Mouse (Mus musculus): ENCODE measurements around the gene Spata31d1a.
"Not testable (repeated sequence)": the region's sequence is repeated elsewhere in the genome, so short reads cannot be mapped to it uniquely, and the experiment has no call there.

The Spata31d1a gene

GRCm38 (mm10) chr13:59700137-59700536 lies 10.0 kb downstream of the Spata31d1a start:
- not testable (repeated sequence) for DNase-seq (ENCODE audit: low spot score)

- DNase-seq (ENCODE audit: low spot score), result no peak
Observed at GRCm38 (mm10) chr13:59699131-59699530, 11.0 kb downstream of the Spata31d1a start.

- DNase-seq (ENCODE audit: low spot score), result no peak
Observed at GRCm38 (mm10) chr13:59695781-59696180, 14.3 kb downstream of the Spata31d1a start.

- no peak for DNase-seq (ENCODE audit: low spot score)
Observed at GRCm38 (mm10) chr13:59694008-59694407, 16.1 kb downstream of the Spata31d1a start, which contains the start of gene 4921517D22Rik. 4921517D22Rik (minus strand) TSS chr13:59694108.

- no peak for DNase-seq (ENCODE audit: low spot score)
Observed at GRCm38 (mm10) chr13:59691478-59691877, 18.7 kb downstream of the Spata31d1a start.

GRCm38 (mm10) chr13:59690576-59690975 lies 19.6 kb downstream of the Spata31d1a start:
- DNase-seq (ENCODE audit: low spot score), result no peak

GRCm38 (mm10) chr13:59689843-59690242 lies 20.3 kb downstream of the Spata31d1a start:
- DNase-seq (ENCODE audit: low spot score), result no peak

GRCm38 (mm10) chr13:59689313-59689712 lies 20.8 kb downstream of the Spata31d1a start:
- no peak for DNase-seq (ENCODE audit: low spot score)

GRCm38 (mm10) chr13:59688338-59688770 lies 21.8 kb downstream of the Spata31d1a start:
- DNase-seq (ENCODE audit: low spot score), result peak; percentile 24

- no peak for DNase-seq (ENCODE audit: low spot score)
Observed at GRCm38 (mm10) chr13:59685236-59685635, 24.9 kb downstream of the Spata31d1a start.

GRCm38 (mm10) chr13:59682629-59683028 lies 27.5 kb downstream of the Spata31d1a start:
- no peak for DNase-seq (ENCODE audit: low spot score)

- DNase-seq (ENCODE audit: low spot score), result no peak
Observed at GRCm38 (mm10) chr13:59679908-59680307, 30.2 kb downstream of the Spata31d1a start.

GRCm38 (mm10) chr13:59679306-59679705 lies 30.8 kb downstream of the Spata31d1a start:
- DNase-seq (ENCODE audit: low spot score), result no peak

- DNase-seq (ENCODE audit: low spot score), result no peak
Observed at GRCm38 (mm10) chr13:59676316-59677229, 33.6 kb downstream of the Spata31d1a start.

- DNase-seq (ENCODE audit: low spot score), result peak; percentile 64
Observed at GRCm38 (mm10) chr13:59675151-59676011, 34.7 kb downstream of the Spata31d1a start, which contains the start of gene Golm1. Golm1 (minus strand) TSS chr13:59675811.

- DNase-seq (ENCODE audit: low spot score), result no peak
Observed at GRCm38 (mm10) chr13:59674761-59675150, 35.4 kb downstream of the Spata31d1a start.

- no peak for DNase-seq (ENCODE audit: low spot score)
Observed at GRCm38 (mm10) chr13:59674215-59674614, 35.9 kb downstream of the Spata31d1a start.

GRCm38 (mm10) chr13:59673597-59673996 lies 36.5 kb downstream of the Spata31d1a start:
- DNase-seq (ENCODE audit: low spot score), result no peak

GRCm38 (mm10) chr13:59672248-59672647 lies 37.9 kb downstream of the Spata31d1a start:
- DNase-seq (ENCODE audit: low spot score), result no peak

- no peak for DNase-seq (ENCODE audit: low spot score)
Observed at GRCm38 (mm10) chr13:59671521-59671920, 38.6 kb downstream of the Spata31d1a start.

GRCm38 (mm10) chr13:59669946-59670345 lies 40.2 kb downstream of the Spata31d1a start:
- DNase-seq (ENCODE audit: low spot score), result no peak

- DNase-seq (ENCODE audit: low spot score), result peak; percentile 60
Observed at GRCm38 (mm10) chr13:59668501-59669093, 41.5 kb downstream of the Spata31d1a start.
